Mouse (Mus musculus) intestine, embryonic 14.5 days (tissue): Measurements from ENCODE around the gene Csf1. TPM values are rescaled to one million over a fixed set of nuclear protein-coding genes. Genes with fewer than 3 reads are reported as not detected.

Experiments
- ATAC-seq: fragments of 200-750 bp; cut with Nextera tagmentation; replicated peaks from 2 replicates; pipeline ENCODE4 v1.8.0; 2017; ENCODE audit warnings: low read depth, moderate number of reproducible peaks, moderate TSS enrichment, moderate library complexity; ENCODE audit not compliant: low FRiP score, low TSS enrichment
- DNase-seq: peaks from one replicate; pipeline ENCODE4 v3.0.0-alpha.2; 2018; ENCODE audit warnings: low spot score
- H3K27ac ChIP-seq: fragments of 300-500 bp; sonication (generic); 2 replicates; pipeline ENCODE4 v1.5.1; 2014; ENCODE audit warnings: low read depth, mild to moderate bottlenecking, control low read depth
- H3K27me3 ChIP-seq: fragments of 300-500 bp; sonication (generic); replicated peaks from 2 replicates; pipeline ENCODE4 v1.6.1; 2014; ENCODE audit warnings: low read length, control low read depth; ENCODE audit not compliant: control insufficient read depth, insufficient read depth
- H3K36me3 ChIP-seq: fragments of 300-500 bp; sonication (generic); 2 replicates; pipeline ENCODE4 v1.6.1; 2014; ENCODE audit warnings: low read length, control low read depth; ENCODE audit not compliant: control insufficient read depth, insufficient read depth
- H3K4me1 ChIP-seq: fragments of 300-500 bp; sonication (generic); replicated peaks from 2 replicates; pipeline ENCODE4 v1.6.1; 2014; ENCODE audit warnings: low read length, control low read depth, mixed read lengths; ENCODE audit not compliant: control insufficient read depth, insufficient read depth
- H3K4me2 ChIP-seq: fragments of 300-500 bp; sonication (generic); 2 replicates; pipeline ENCODE4 v1.6.1; 2014; ENCODE audit warnings: low read length
- H3K4me3 ChIP-seq: fragments of 300-500 bp; sonication (generic); 2 replicates; pipeline ENCODE4 v1.5.1; 2014; ENCODE audit warnings: low read depth, low read length, control low read depth, mixed read lengths
- H3K9ac ChIP-seq: fragments of 300-500 bp; sonication (generic); 2 replicates; pipeline ENCODE4 v1.6.1; 2014; ENCODE audit warnings: mild to moderate bottlenecking, low read length
- H3K9me3 ChIP-seq: fragments of 300-500 bp; sonication (generic); 2 replicates; pipeline ENCODE4 v1.6.1; 2016; ENCODE audit warnings: low read length, control low read depth; ENCODE audit not compliant: control insufficient read depth
- WGBS: fragments of 180-500 bp; shearing (Covaris S2); extraction: QIAGEN DNeasy Blood & Tissue Kit; methylation state at CpG from one replicate; pipeline ENCODE4 v1.1.7; 2014; 5-methylcytosine and 5-hydroxymethylcytosine counted together
- polyA plus RNA-seq: library from polyadenylated mRNA; unstranded; fragments of >200 nt; fragmentation: Nextera tagmentation; extraction: Ambion mirVana; gene quantifications from 2 replicates; pipeline ENCODE4 v1.2.1, GENCODE M21; 2014

The Csf1 gene
- polyA plus RNA-seq, 1 experiment from 2014 or later, result 13.3 TPM

GRCm38 (mm10) chr3:107794890-107795289, 34.6 kb upstream of the Csf1 start:
- Histone ChIP-seq H3K9ac (no peak overlapping the region), H3K27me3 (no peaks in the 10 kb centered on the region), H3K27ac (no peak overlapping the region), H3K9me3 (no peaks in the 10 kb centered on the region), H3K4me3 (no peak overlapping the region), H3K36me3 (no peaks in the 10 kb centered on the region), H3K4me2 (no peak overlapping the region), H3K4me1 (peaks cover 10% of the 10 kb centered on the region)
- 97% methylated on average over 3 of the region's 3 CpGs for WGBS
- DNase-seq, result no peak
- ATAC-seq, result no peak

GRCm38 (mm10) chr3:107793300-107794201, 33.3 kb upstream of the Csf1 start:
- Histone ChIP-seq H3K36me3 (no peaks in the 10 kb centered on the region), H3K4me2 (peak overlapping the region; percentile 24; the same call in 1 of the 2 replicates), H3K9me3 (no peaks in the 10 kb centered on the region), H3K27ac (peak overlapping the region; percentile 47), H3K9ac (no peak overlapping the region), H3K4me1 (peaks cover 10% of the 10 kb centered on the region), H3K4me3 (no peak overlapping the region), H3K27me3 (no peaks in the 10 kb centered on the region)
- WGBS, result 17% methylated on average over 10 of the region's 10 CpGs
- ATAC-seq, result peak; percentile 51
- no peak for DNase-seq

DNA sequence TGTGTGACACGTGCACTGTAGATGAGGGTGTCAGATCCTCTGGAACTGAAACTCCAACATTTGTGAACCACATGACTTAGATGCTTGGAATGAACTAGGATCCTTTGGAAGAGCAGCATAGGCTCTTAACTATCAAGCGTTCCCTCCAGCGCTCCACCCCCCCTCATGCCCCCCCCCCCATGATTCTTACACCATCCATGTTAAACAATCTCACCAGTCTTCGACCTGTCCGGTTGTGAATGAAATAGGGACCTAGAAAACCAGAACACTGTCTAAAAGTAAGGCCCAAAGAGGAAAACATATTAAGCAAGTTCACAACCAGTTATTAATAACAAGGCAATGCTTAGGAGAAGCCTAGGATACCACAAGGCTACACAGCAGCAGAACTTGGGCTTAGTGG, 32.5 kb upstream of the Csf1 start:
- Histone ChIP-seq H3K4me1 (peaks cover 10% of the 10 kb centered on the region), H3K4me3 (no peak overlapping the region), H3K9me3 (no peaks in the 10 kb centered on the region), H3K9ac (no peak overlapping the region), H3K4me2 (no peak overlapping the region), H3K27me3 (no peaks in the 10 kb centered on the region), H3K36me3 (no peaks in the 10 kb centered on the region), H3K27ac (peak overlapping the region; percentile 47)
- WGBS, result 79% methylated on average over 5 of the region's 5 CpGs
- ATAC-seq (no peak), DNase-seq (no peak)

DNA sequence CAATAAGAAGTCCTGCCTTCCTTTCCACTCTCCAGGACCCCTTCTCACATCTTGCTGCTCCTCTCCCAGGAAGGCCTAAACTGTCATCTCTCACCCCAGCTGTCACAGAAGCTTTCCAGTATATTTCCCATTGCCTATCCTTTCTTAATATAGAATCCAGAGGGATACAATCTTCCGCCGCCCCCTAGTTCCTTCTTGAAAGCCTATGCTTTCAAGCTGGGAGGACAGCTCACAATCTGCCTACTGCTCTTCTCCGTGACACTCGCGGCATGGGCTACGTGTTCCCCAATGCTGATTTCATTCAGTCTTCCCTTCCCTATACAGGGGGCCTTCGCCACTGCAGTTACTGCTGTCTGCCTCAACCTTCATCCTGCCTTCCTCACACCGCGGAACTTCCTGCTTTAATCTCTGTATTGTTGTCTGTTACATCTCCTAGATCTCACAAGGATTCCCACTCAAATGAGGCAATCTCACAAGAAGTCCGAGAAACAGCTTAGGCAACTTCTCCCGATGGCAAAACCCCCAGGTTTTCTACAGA, 30.6 kb upstream of the Csf1 start:
- Histone ChIP-seq H3K4me1 (peaks cover 21% of the 10 kb centered on the region), H3K36me3 (no peaks in the 10 kb centered on the region), H3K27me3 (no peaks in the 10 kb centered on the region), H3K9me3 (no peaks in the 10 kb centered on the region), H3K4me3 (no peak overlapping the region), H3K4me2 (no peak overlapping the region), H3K9ac (no peak overlapping the region), H3K27ac (no peak overlapping the region)
- ATAC-seq (no peak), DNase-seq (no peak)
- WGBS, result 87% methylated on average over 11 of the region's 11 CpGs

- no peaks in the 10 kb centered on the region for H3K9me3 ChIP-seq
- 76% methylated on average over 3 of the region's 3 CpGs for WGBS
- no peaks in the 10 kb centered on the region for H3K27me3 ChIP-seq
- no peak for DNase-seq
- no peak overlapping the region for H3K9ac ChIP-seq
- no peaks in the 10 kb centered on the region for H3K36me3 ChIP-seq
- ATAC-seq, result no peak
- H3K4me2 ChIP-seq, result no peak overlapping the region
- no peak overlapping the region for H3K27ac ChIP-seq
- no peak overlapping the region for H3K4me3 ChIP-seq
- H3K4me1 ChIP-seq, result peaks cover 21% of the 10 kb centered on the region
Measured at GRCm38 (mm10) chr3:107790227-107790626, 30.0 kb upstream of the Csf1 start.

- H3K4me1 ChIP-seq, result peaks cover 19% of the 10 kb centered on the region
- no peak for ATAC-seq
- no peak overlapping the region for H3K27ac ChIP-seq
- H3K27me3 ChIP-seq, result no peaks in the 10 kb centered on the region
- no peaks in the 10 kb centered on the region for H3K36me3 ChIP-seq
- WGBS, result 70% methylated on average over 3 of the region's 3 CpGs
- no peak overlapping the region for H3K4me3 ChIP-seq
- DNase-seq, result no peak
- H3K9me3 ChIP-seq, result no peaks in the 10 kb centered on the region
- H3K9ac ChIP-seq, result no peak overlapping the region
- H3K4me2 ChIP-seq, result no peak overlapping the region
Measured at GRCm38 (mm10) chr3:107788885-107789284, 28.6 kb upstream of the Csf1 start.

DNA sequence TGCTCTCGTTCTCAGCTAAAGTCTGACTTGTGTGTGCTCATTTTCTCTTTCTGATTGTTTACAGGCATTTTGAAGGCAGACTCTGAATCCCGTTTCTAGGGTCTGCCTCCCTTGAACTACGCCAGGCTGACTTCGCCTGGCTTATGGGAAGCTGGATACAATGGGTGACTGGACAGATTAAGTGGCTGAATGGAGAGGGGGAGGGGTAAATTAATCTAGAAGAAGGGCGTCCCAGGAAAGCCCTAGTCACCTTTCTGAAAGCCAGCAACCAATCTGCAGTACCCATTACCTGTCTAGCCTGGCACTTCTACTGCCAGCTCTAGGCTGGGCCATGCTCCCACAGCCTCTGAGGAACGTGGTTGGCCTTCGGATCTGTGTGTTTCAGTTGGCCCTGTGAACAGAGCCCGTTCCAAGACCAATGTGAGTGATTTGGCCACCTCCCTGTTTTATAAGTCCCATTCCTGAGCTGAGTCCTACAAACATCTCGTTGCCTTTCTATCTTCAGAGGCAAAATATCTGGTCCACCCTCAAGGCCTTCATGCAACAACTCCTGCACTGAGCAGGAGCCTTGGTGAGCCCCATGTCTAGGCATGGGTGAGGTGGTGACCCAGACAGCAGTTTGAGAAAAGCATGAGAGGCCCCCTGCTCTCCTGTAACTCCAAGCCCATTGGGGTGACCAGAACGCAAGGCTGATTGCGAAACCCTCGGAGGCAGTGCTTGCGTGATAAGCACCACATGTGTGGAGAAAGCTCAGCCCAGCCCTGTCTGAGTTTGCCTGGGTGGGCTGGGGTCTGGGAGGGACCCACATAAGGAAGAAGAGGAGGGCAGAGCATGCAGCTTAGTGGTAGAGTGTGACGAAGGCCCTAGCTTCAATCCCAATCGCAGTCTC, 27.6 kb upstream of the Csf1 start:
- Histone ChIP-seq H3K4me1 (peaks cover 11% of the 10 kb centered on the region), H3K9ac (no peak overlapping the region), H3K27me3 (no peaks in the 10 kb centered on the region), H3K27ac (no peak overlapping the region), H3K9me3 (no peaks in the 10 kb centered on the region), H3K4me2 (no peak overlapping the region), H3K36me3 (no peaks in the 10 kb centered on the region), H3K4me3 (no peak overlapping the region)
- 68% methylated on average over 15 of the region's 15 CpGs for WGBS
- DNase-seq (no peak), ATAC-seq (no peak)

- H3K4me2 ChIP-seq, result no peak overlapping the region
- no peak for ATAC-seq
- no peak for DNase-seq
- H3K4me3 ChIP-seq, result no peak overlapping the region
- 37% methylated on average over 11 of the region's 11 CpGs for WGBS
- H3K27ac ChIP-seq, result no peak overlapping the region
- H3K9ac ChIP-seq, result no peak overlapping the region
- H3K9me3 ChIP-seq, result no peaks in the 10 kb centered on the region
- peaks cover 11% of the 10 kb centered on the region for H3K4me1 ChIP-seq
- no peaks in the 10 kb centered on the region for H3K27me3 ChIP-seq
- H3K36me3 ChIP-seq, result no peaks in the 10 kb centered on the region
Measured at GRCm38 (mm10) chr3:107786980-107787612, 26.8 kb upstream of the Csf1 start.
